Mouse (Mus musculus) heart, postnatal 10 days (tissue): ENCODE measurements around the gene Kif2b. TPM values are rescaled to one million over a fixed set of nuclear protein-coding genes. Genes with fewer than 3 reads are reported as not detected.
A peak's percentile ranks its signal among the peaks of the same experiment; 100 is the strongest.

Experiments used
- DNase-seq, 2 experiments: peaks; one replicate each; pipeline ENCODE4 v3.0.0; 2021
- intact Hi-C: fragments of 180-260 bp; cut with DNase I; formaldehyde crosslinking; loops from one replicate; pipeline ENCODE4 v1.15.1; 2025
- total RNA-seq, 2 experiments: library from RNA; stranded (reverse); gene quantifications; 2 replicates each; pipeline ENCODE4 v1.2.3; 2021

The Kif2b gene
- not detected for total RNA-seq

DNA sequence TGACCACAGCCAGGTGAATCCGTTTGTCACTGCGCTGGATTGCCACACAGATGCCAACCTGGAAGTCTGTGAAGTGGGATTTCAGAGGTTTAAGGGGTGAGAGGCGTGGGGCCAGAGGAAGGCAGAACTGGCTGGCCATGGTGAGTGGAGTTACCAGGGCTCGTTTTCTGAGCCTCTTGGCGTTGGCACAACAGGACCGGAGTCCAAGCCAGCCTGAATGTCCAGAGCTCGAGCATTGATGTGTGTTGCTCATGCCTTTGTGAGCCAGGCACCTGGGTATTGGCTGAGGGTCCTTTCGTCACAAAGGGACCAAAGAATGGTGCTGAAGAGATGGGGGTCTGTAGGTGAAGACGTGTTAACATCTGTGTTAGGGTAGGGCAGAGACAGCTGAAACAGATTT, at the start of gene Kif2b:
Kif2b (minus strand) TSS at position 242 of the 400 bp plus-strand sequence.
- intact Hi-C loops = no loop called here
- DNase-seq = no peak

DNA sequence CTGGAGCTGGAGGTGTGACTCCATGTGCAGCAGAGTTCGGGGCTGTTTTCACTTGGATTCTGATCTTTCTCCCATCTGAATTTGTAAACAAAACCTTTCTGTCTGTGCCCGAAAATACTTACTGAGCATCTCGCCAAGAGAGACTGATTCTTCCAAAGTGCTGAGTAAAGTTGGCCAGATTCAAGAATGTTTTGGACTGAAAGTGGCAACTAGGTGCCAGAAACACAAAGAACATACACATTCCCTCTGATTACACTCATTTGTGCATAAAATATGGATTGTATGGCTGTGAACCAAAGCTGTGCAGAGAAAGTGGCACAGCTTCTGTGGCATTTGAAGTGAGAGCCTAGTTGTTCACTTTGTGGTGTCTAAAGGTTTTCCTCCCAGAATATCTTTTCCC, 15.7 kb upstream of the Kif2b start:
- DNase-seq = no peak
- intact Hi-C loops = no loop called here

DNA sequence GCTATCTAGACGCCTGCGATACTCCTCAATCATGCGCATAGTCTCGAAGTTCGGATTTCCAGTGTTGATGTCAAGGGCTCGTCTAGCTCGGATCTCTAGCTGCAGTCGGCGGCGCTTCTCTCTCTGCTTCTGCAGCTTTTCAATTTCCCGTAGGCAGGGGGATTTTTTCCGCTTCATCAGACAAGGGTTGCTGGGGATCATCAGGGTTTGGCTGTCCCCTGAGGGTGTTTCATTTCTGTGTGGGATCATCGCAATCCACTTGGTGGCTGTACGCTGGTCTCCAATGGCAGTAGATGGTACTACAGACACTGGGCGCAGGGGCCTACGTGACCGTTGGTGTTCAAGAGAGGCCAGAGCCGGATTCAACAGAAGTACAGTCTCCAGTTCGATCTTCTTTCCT, 502 bp downstream of the Kif2b start:
- DNase-seq = no peak

DNA sequence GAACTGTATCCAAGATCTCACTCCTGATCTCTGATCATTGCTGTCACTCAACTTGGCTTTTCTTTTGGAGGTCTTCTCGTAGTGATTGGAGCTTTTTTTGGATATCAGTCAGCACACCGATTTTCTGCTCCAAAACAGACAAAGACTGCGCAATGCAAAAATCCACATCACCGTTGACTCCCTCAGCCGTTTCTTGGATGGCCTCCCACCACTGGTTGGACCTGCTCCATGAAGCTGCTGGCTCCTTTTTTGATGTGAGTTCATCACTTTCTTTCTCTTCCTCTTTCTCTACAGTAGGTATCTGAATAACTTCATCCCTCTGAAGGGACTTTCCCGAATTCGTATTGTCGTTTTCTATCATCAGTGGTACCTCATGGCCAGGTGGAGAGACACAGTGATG, 2.0 kb downstream of the Kif2b start:
- peak; percentile 5 to 24 for DNase-seq
- intact Hi-C loops = no loop called here

More for the DNA sequence above, 502 bp downstream of the Kif2b start:
- intact Hi-C loops = no loop called here

DNA sequence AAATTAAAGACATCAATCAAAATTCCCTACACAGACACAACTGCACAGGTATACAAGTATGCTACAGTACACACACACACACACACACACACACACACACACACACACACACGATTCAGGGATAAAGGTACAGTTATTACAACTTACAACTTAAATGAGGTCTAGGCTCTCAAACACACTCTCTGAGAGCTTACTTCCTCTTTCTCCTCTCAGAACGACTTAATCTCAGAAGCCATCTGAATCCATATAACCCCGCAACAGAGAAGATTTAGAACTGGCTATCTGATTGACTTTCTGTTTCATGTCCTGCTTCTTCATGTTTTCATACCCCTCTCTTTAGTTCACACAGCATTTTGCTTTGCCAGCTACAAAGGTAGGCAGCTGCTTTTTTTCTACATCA, 2.9 kb downstream of the Kif2b start:
- intact Hi-C loops = no loop called here
- DNase-seq = no peak

DNA sequence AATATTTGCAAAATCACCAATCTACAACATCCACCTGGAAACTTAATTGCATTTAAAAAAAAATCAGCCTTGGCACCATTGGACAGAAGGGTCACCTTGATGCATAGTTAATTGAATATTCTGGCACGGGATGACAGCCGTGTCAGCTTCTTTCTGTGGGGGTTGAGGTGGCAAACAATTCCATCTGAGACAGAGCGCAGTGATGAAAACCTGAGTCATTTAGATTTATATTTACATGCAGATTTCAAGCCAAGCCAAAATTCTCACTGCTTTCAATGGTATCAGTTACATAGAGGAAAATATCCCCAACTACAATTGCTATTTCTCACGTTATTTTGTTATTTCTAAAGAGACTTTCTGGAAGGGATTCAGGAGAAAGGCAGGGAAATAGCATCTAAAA, 46.6 kb downstream of the Kif2b start:
- DNase-seq = no peak
- intact Hi-C loops = no loop called here
